Mouse (Mus musculus): ENCODE measurements at regions not wholly inside any gene's neighbourhood (a gene's known extent, or its start where the extent isn't known, plus 50 kb on each side); places are given as distances from the start of the nearest gene placed in this dataset.
"Not testable (repeated sequence)": the region's sequence is repeated elsewhere in the genome, so short reads cannot be mapped to it uniquely, and the experiment has no call there.

- no peak for DNase-seq
These were observed 100.0 kb downstream of the Wdr20rt start for GRCm38 (mm10) chr12:65325347-65325746.

GRCm38 (mm10) chr12:65328532-65328931 is 103.2 kb downstream of the Wdr20rt start:
- no peak for DNase-seq

- DNase-seq = no peak
These were observed 104.4 kb downstream of the Wdr20rt start for GRCm38 (mm10) chr12:65329678-65330077.

DNA sequence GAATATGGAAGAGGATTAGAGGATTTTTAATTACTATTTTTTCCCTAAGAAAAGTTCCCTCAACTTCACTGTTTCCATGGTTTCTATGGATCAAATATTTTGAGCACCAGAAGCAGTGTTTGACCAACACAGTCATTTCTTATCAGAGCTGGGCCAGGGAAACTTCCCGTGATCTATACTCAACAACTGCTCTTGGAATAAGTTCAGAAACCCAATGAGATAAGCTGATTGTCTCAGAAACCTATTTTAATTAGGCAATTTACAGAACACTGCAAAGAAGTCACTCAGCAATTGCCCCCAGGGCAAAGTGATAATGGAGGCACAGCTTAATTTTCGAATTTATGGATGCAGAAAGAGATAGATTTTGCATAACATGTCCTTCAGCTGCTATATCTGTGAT is 114.7 kb downstream of the Wdr20rt start:
- no peak for DNase-seq

- DNase-seq = no peak
These were observed 121.9 kb downstream of the Wdr20rt start for GRCm38 (mm10) chr12:65347251-65347650.

- no peak for DNase-seq
These were observed 124.2 kb downstream of the Wdr20rt start for GRCm38 (mm10) chr12:65349535-65349934.

- DNase-seq = no peak
These were observed 138.9 kb downstream of the Wdr20rt start for GRCm38 (mm10) chr12:65364179-65364578.

DNA sequence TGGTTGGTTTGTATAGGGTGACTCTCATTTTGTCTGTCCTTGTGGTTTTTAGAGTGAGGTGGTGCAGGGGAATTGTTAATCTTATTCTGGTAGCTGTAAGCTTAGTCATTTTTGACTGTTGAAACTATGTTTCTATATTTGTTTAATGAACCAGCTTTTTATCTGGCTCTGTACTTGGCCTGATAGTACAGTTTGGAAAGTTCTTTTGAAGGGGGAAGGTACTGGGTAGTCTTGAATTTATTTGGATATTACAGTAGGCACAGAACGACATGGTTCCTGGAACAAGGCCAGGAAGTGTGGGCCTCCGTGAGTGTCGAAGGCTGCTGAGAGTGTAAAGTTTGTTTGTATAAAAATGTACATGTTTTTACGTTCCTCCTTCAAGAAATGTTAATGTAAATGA is 142.0 kb downstream of the Wdr20rt start:
- no peak for DNase-seq

GRCm38 (mm10) chr12:65367866-65368419 is 142.6 kb downstream of the Wdr20rt start:
- DNase-seq = no peak

DNA sequence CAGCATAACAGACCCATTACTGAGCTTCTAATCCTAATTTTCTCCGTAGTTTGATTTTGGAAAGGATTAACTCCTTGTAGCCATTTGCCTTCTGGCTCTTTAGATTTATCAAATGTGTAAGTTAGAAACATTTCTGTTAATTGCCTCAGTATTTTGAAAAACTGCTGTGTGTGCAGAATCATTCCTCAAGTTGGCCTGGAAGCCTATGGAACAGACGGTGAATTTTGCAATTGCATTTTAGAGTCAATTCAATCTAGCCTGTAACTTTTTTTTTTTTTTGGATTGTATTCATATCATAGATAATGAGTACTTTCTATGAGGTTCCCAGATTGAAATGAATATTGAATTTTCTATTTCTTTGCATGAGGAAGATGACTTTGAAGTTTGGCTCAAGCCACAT is 146.3 kb downstream of the Wdr20rt start:
- DNase-seq = no peak

GRCm38 (mm10) chr12:65379321-65379720 is 154.0 kb downstream of the Wdr20rt start:
- no peak for DNase-seq

DNA sequence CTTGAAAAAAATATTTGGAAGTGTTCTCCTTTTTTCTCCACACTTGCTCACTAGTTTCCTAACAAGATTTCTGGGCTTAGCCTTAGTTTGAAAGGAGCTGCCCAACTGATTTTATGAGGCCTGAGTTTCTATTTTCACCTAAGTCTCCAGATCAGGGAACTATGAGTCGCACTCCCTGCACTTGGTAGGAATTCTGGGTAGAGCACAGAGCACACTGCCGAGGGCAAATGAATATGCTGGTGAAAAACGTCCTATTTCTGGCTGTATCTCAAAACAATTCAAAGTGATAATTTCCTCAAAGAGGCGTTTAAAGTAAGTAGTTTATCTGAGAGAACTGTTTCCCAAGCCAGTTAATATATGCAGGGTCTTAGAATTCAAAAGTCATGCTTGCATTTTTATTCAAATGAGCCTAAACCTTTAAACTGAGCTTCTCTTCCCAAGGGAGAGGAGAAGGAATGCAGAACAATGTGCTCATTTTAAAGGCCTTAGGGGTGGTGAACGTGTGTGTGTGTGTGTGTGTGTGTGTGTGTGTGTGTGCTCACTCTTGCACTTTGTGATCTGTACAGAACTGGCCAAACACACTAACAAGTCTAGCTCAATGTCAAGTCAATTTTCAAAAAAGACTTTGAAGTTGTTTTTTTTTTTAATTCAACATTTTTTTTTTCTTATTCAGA is 156.9 kb downstream of the Wdr20rt start:
- no peak for DNase-seq

DNA sequence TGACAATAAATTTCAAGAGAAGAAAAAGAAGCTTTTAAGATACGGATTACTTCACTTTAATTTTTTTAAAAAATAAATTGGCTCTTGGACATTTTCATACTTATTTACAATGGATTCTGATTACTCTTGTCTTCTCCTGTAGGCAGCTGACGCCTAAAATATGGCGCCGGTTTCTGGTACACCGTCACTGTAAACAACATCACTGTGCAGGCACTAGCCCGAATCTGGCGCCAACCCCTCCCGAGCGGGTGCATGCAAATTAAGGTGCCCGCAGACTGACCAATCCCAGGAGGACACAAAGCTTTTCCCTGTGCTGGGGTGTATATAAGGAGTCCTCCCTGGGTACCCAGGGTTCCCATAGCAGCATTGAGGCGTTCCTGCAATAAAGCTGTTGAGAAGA is 157.5 kb downstream of the Wdr20rt start:
- not testable (repeated sequence) for DNase-seq

DNA sequence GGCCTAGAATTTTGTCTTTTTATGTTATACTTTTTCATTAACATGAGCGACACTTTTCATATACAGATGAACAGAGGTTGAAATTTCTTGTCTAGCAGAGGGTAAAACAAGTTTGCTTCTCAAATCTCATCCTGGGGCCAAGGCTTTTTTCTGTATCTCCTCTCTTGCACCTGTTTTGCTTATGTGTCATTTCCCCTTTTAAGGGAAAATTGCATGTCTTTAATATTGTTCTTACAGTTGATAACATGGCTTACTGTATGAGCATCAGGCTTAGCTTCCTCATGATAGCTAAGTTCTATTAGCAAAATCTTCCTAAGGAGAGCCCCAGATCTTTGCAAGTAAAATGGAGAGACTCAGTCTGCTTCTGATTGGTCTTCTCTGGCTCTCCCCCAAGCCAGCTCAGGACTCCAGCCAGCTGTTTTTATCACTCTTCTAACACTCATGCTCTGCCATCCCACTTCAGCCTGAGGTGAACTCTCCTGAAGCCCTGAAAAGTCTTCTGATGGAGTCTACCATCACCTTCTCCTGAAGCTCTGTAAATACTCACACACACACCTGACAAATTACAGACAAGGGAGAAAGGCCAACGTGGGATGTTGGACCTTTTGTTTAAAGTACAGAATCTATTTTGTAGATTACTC is 160.8 kb downstream of the Wdr20rt start:
- no peak for DNase-seq

DNA sequence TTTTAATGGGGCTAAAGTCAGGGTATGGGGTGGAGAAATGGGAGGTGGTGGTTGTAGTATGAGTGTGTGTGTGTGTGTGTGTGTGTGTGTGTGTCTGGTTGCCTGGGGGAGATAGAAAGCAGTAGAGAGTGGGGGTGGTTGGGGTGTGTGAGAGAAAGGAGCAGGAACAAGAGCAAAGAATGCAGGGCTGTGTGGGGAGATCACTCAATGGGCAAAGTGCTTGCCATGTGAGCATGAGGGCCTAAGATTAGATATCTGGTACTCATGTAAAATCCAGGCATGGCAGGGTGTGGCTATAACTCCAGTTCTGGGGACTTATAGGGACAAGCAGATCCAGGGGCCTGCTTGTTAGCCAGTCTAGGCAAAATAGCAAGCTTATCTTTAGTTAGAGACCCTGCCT is 161.7 kb downstream of the Wdr20rt start:
- DNase-seq = no peak

GRCm38 (mm10) chr12:65389512-65389911 is 164.2 kb downstream of the Wdr20rt start:
- no peak for DNase-seq

- DNase-seq = no peak
These were observed 165.0 kb downstream of the Wdr20rt start for GRCm38 (mm10) chr12:65390330-65390729.

DNA sequence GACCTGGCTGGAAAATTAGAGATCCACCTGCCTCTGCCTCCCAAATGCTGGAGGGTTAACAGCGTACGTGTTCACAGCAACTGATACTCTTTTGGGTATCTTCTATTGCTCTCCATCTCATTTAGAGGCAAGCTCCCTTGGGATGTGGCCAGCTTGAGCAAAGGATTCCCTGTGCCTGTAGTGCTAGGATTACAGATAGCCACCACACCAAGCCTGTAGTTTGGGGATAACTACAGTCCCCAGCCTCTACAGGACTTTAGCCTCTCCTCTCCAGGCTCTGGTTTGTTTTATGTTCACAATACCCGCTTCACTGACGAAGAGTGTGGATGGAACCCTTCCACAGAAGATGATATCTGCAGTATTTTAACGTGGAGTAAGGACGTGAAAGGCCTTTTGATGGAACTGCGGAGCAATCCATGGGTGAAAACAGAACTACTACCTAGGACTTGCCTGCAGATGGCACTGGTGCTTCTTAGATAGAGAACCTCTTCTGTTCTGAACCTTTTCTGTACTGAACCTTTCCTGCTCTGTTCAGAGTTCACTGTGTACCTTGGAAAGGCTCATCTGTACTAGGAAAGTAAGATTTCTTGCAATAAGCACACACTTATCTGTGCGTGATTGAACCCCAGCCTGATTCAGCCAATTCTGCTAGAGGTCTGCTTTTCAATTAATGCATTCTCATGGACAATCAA is 176.6 kb downstream of the Wdr20rt start:
- peak; percentile 10 for DNase-seq

GRCm38 (mm10) chr12:65403124-65403523 is 177.8 kb downstream of the Wdr20rt start:
- DNase-seq = no peak

DNA sequence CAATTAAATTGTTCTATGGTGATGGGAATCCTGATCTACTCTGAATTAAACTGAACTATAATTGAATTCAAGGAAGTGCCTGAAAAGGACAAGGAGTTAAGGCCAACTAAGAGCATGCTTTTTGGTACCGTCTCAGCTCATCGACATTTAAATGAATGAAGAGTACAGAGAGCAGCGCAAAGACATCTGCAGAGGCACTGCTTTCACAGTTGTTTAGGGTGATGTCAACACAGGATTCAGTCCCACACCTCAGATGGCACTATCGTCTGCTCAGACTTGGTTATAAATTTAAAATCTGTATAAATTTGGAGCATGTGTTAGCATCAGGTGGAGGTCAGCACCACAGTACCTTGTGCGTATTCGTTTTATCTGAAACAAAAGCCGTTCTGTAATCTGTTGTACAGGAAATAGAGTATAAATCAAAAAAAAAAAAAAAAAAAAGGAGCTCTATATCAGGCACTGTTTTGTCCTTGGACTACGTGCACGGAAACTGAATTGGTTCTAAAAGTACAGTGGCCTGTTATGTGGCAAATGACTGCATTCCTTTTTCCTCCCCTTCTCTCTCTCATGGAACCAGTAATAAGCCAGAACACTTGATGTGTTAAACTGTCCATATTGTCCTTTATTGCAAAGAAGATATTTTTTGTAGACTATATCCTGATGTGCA is 187.8 kb downstream of the Wdr20rt start:
- no peak for DNase-seq

GRCm38 (mm10) chr12:65414393-65414792 is 189.1 kb downstream of the Wdr20rt start:
- no peak for DNase-seq

- DNase-seq = no peak
These were observed 191.6 kb downstream of the Wdr20rt start for GRCm38 (mm10) chr12:65416909-65417308.

DNA sequence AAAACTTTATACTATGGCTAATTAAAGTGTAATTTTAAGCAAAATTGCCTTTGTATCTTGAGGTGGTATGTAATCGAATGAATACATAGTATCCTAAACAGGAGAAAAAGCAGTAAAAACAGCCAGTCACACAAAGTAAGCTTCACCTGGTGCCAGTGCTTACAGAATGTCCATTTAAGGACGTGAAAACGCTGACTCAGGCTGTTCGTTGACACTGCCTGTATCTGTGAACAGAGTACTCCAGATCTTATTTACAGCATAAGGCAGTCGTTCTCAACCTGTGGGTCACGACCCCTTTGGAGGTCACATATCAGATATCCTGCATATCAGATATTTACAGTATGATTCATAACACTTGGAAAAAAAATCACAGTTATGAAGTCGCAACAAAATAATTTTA is 194.8 kb downstream of the Wdr20rt start:
- no peak for DNase-seq

All from cerebellum, adult 9-11 months (tissue).